Mouse (Mus musculus): ENCODE measurements around the gene Cdr2l. TPM values are rescaled to one million over a fixed set of nuclear protein-coding genes. Genes with fewer than 3 reads are reported as not detected.

The Cdr2l gene
- polyA plus RNA-seq, 1 experiment from 2014 or later = 7.8 TPM

DNA sequence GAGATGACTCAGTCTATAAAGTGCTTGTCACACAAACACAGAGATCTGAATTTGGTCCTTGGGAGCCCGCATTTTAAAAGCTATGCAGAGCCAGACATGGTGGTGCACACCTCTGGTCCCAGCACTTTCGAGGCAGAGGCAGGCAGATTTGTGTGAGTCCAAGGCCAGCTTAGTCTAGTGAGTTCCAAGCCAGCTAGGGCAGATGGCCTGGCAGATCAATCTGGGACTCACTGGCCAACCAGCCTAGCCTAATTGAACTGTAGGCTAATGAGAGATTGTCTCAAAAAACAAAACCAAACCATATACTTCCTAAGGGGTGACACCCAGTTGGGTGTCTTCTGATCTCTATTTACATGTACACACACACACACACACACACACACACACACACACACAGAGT is 40.5 kb upstream of the Cdr2l start:
- Histone ChIP-seq H3K9me3 (replicated peaks; ENCODE audit: low read length) (no peaks in the 10 kb centered on the region), H3K36me3 (ENCODE audit: insufficient read depth, low read length) (no peaks in the 10 kb centered on the region), H3K4me2 (ENCODE audit: low read length) (no peak overlapping the region), H3K27ac (no peak overlapping the region), H3K9ac (ENCODE audit: low read depth, low read length) (no peak overlapping the region), H3K27me3 (ENCODE audit: insufficient read depth, low read length) (peaks cover 9% of the 10 kb centered on the region; the same call in 1 of the 2 replicates), H3K4me3 (replicated peaks; ENCODE audit: low read depth, low read length) (no peak overlapping the region), H3K4me1 (replicated peaks; ENCODE audit: insufficient read depth, low read length) (no peaks in the 10 kb centered on the region)
- DNase-seq (ENCODE audit: low spot score) = no peak
- ATAC-seq (replicated peaks; ENCODE audit: low FRiP score, low read depth) = no peak
- no peak for TF ChIP-seq CTCF (IDR thresholded peaks at IDR 0.05; ENCODE audit: low read depth)
- WGBS = 71% methylated on average over 2 of the region's 2 CpGs

- H3K4me3 ChIP-seq (replicated peaks; ENCODE audit: low read depth, low read length) = no peak overlapping the region
- H3K9me3 ChIP-seq (replicated peaks; ENCODE audit: low read length) = no peaks in the 10 kb centered on the region
- ATAC-seq (replicated peaks; ENCODE audit: low FRiP score, low read depth) (no peak), DNase-seq (ENCODE audit: low spot score) (no peak)
- WGBS = 60% methylated on average over 6 of the region's 6 CpGs
- no peak for TF ChIP-seq CTCF (IDR thresholded peaks at IDR 0.05; ENCODE audit: low read depth)
- no peaks in the 10 kb centered on the region for H3K36me3 ChIP-seq (ENCODE audit: insufficient read depth, low read length)
- no peak overlapping the region for H3K27ac ChIP-seq
- H3K27me3 ChIP-seq (ENCODE audit: insufficient read depth, low read length) = peaks cover 5% of the 10 kb centered on the region; the same call in 1 of the 2 replicates
- H3K9ac ChIP-seq (ENCODE audit: low read depth, low read length) = no peak overlapping the region
- H3K4me1 ChIP-seq (replicated peaks; ENCODE audit: insufficient read depth, low read length) = no peaks in the 10 kb centered on the region
- H3K4me2 ChIP-seq (ENCODE audit: low read length) = no peak overlapping the region
Observed at GRCm38 (mm10) chr11:115341866-115342265, 39.9 kb upstream of the Cdr2l start.

DNA sequence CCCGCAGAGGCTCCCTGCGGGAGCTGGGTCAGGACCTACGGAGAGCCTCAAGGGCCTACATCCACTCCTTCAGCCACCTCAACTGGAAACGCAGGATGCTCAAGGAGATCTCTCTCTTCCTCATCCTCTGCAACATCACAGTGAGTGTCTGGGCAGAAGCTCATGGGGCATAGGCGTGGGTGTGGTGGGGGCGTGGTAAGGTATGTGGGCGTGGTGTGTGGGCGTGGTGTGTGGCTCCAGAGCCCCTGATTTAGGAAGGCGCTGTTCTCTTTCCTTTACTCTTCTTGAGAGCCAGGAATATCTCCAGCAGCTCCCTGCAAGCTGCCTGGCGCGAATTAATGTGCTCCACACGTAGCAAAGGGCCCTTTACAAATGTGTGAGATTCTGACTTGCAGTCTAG is 36.7 kb upstream of the Cdr2l start:
- H3K9me3 ChIP-seq (replicated peaks; ENCODE audit: low read length) = no peaks in the 10 kb centered on the region
- H3K27ac ChIP-seq = no peak overlapping the region
- no peak overlapping the region for H3K4me3 ChIP-seq (replicated peaks; ENCODE audit: low read depth, low read length)
- TF ChIP-seq CTCF (IDR thresholded peaks at IDR 0.05; ENCODE audit: low read depth) = no peak
- H3K4me1 ChIP-seq (replicated peaks; ENCODE audit: insufficient read depth, low read length) = no peaks in the 10 kb centered on the region
- DNase-seq (ENCODE audit: low spot score) (no peak), ATAC-seq (replicated peaks; ENCODE audit: low FRiP score, low read depth) (no peak)
- H3K27me3 ChIP-seq (ENCODE audit: insufficient read depth, low read length) = peaks cover 5% of the 10 kb centered on the region; the same call in 1 of the 2 replicates
- no peaks in the 10 kb centered on the region for H3K36me3 ChIP-seq (ENCODE audit: insufficient read depth, low read length)
- H3K9ac ChIP-seq (ENCODE audit: low read depth, low read length) = no peak overlapping the region
- no peak overlapping the region for H3K4me2 ChIP-seq (ENCODE audit: low read length)
- 13% methylated on average over 12 of the region's 12 CpGs for WGBS

- ATAC-seq (replicated peaks; ENCODE audit: low FRiP score, low read depth) (no peak), DNase-seq (ENCODE audit: low spot score) (no peak)
- no peak overlapping the region for H3K27ac ChIP-seq
- H3K4me3 ChIP-seq (replicated peaks; ENCODE audit: low read depth, low read length) = no peak overlapping the region
- H3K27me3 ChIP-seq (ENCODE audit: insufficient read depth, low read length) = peaks cover 5% of the 10 kb centered on the region; the same call in 1 of the 2 replicates
- WGBS = 13% methylated on average over 7 of the region's 7 CpGs
- H3K4me2 ChIP-seq (ENCODE audit: low read length) = no peak overlapping the region
- no peaks in the 10 kb centered on the region for H3K36me3 ChIP-seq (ENCODE audit: insufficient read depth, low read length)
- no peaks in the 10 kb centered on the region for H3K4me1 ChIP-seq (replicated peaks; ENCODE audit: insufficient read depth, low read length)
- no peak for TF ChIP-seq CTCF (IDR thresholded peaks at IDR 0.05; ENCODE audit: low read depth)
- H3K9ac ChIP-seq (ENCODE audit: low read depth, low read length) = no peak overlapping the region
- no peaks in the 10 kb centered on the region for H3K9me3 ChIP-seq (replicated peaks; ENCODE audit: low read length)
Observed at GRCm38 (mm10) chr11:115345515-115345914, 36.2 kb upstream of the Cdr2l start.

DNA sequence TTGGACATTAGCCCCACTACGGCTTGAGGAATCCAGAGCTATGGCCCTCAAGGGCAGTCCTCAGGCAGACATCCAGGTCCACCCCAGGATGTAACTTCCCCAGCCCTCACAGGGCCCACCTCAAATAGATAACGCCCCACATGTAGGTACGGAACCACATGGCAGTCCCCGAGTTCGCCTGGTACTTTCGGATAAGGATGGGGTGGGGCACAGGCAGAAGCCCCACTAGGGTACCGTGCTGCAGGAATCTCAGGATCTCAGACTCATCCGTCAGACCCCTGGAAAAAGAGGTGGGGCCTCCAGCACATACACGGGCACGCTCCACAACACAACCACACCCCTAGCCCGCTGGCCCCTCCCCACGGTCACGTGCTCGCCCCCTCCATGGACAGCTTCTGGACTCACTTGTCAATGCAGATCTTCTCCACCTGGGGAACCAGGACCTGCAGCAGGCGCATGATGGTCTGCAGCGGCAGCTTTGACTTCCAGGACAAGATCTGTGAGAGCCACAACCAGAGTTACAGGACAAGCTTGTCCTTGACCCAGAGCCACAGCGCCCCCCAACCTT is 33.0 kb upstream of the Cdr2l start:
- H3K4me1 ChIP-seq (replicated peaks; ENCODE audit: insufficient read depth, low read length) = no peaks in the 10 kb centered on the region
- H3K4me2 ChIP-seq (ENCODE audit: low read length) = no peak overlapping the region
- 52% methylated on average over 17 of the region's 17 CpGs for WGBS
- H3K9ac ChIP-seq (ENCODE audit: low read depth, low read length) = no peak overlapping the region
- no peak overlapping the region for H3K4me3 ChIP-seq (replicated peaks; ENCODE audit: low read depth, low read length)
- H3K27me3 ChIP-seq (ENCODE audit: insufficient read depth, low read length) = peaks cover 5% of the 10 kb centered on the region; the same call in 1 of the 2 replicates
- H3K27ac ChIP-seq = no peak overlapping the region
- ATAC-seq (replicated peaks; ENCODE audit: low FRiP score, low read depth) = 0 out of 2 replicates have a peak, but pooled peaks have one; percentile 17
- no peak for TF ChIP-seq CTCF (IDR thresholded peaks at IDR 0.05; ENCODE audit: low read depth)
- DNase-seq (ENCODE audit: low spot score) = no peak
- no peaks in the 10 kb centered on the region for H3K9me3 ChIP-seq (replicated peaks; ENCODE audit: low read length)
- no peaks in the 10 kb centered on the region for H3K36me3 ChIP-seq (ENCODE audit: insufficient read depth, low read length)

- Histone ChIP-seq H3K27me3 (ENCODE audit: insufficient read depth, low read length) (no peaks in the 10 kb centered on the region), H3K27ac (no peak overlapping the region), H3K4me2 (ENCODE audit: low read length) (no peak overlapping the region), H3K9me3 (replicated peaks; ENCODE audit: low read length) (no peaks in the 10 kb centered on the region), H3K4me3 (replicated peaks; ENCODE audit: low read depth, low read length) (no peak overlapping the region), H3K9ac (ENCODE audit: low read depth, low read length) (no peak overlapping the region), H3K36me3 (ENCODE audit: insufficient read depth, low read length) (no peaks in the 10 kb centered on the region), H3K4me1 (replicated peaks; ENCODE audit: insufficient read depth, low read length) (no peaks in the 10 kb centered on the region)
- ATAC-seq (replicated peaks; ENCODE audit: low FRiP score, low read depth) = no peak
- DNase-seq (ENCODE audit: low spot score) = no peak
- TF ChIP-seq CTCF (IDR thresholded peaks at IDR 0.05; ENCODE audit: low read depth) = no peak
- WGBS = 55% methylated on average over 4 of the region's 4 CpGs
Observed at GRCm38 (mm10) chr11:115349976-115350375, 31.7 kb upstream of the Cdr2l start.

DNA sequence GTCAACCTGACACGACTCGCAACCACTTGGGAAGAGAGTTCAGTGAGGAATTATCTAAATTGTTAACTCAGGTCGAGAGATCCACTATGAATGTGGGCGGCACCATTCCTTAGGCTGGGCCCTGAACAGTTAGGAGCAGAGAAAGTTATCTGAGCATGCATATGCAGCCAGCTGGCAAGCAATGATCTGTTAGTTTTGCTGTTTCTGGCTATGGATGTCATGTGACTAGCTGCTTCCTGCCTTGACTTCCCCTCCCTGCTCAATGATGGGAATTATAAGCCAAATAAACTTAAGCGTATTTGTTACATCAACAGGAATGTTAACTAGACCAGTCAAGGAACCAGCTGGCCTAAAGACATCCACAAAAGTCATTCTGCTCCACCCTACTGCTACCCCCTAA is 28.3 kb upstream of the Cdr2l start:
- no peak for TF ChIP-seq CTCF (IDR thresholded peaks at IDR 0.05; ENCODE audit: low read depth)
- 85% methylated on average over 5 of the region's 5 CpGs for WGBS
- Histone ChIP-seq H3K9me3 (replicated peaks; ENCODE audit: low read length) (no peaks in the 10 kb centered on the region), H3K4me2 (ENCODE audit: low read length) (no peak overlapping the region), H3K27ac (no peak overlapping the region), H3K4me1 (replicated peaks; ENCODE audit: insufficient read depth, low read length) (no peaks in the 10 kb centered on the region), H3K36me3 (ENCODE audit: insufficient read depth, low read length) (no peaks in the 10 kb centered on the region), H3K27me3 (ENCODE audit: insufficient read depth, low read length) (no peaks in the 10 kb centered on the region), H3K9ac (ENCODE audit: low read depth, low read length) (no peak overlapping the region), H3K4me3 (replicated peaks; ENCODE audit: low read depth, low read length) (no peak overlapping the region)
- no peak for DNase-seq (ENCODE audit: low spot score)
- no peak for ATAC-seq (replicated peaks; ENCODE audit: low FRiP score, low read depth)
